Mouse (Mus musculus) heart, postnatal 0 days (tissue): ENCODE data around the gene Olfr620.

Experiments
- CTCF ChIP-seq: IDR thresholded peaks from 2 replicates; pipeline ENCODE4 v1.5.1; 2016; ENCODE audit warnings: antibody characterized with exemption, control low read depth, low read depth
- EP300 ChIP-seq: IDR thresholded peaks from 2 replicates; pipeline ENCODE4 v1.6.1; 2016; ENCODE audit warnings: antibody characterized with exemption, low read depth

GRCm38 (mm10) chr7:103589803-103590202, 22.5 kb downstream of the Olfr620 start, which contains the start of gene Olfr618:
- TF ChIP-seq CTCF (no peak), EP300 (no peak)
